Mouse (Mus musculus): ENCODE measurements at regions not wholly inside any gene's neighbourhood (a gene's known extent, or its start where the extent isn't known, plus 50 kb on each side); places are given as distances from the start of the nearest gene placed in this dataset.

GRCm38 (mm10) chr3:140872511-140872910, 339.6 kb downstream of the Pdha2 start:
- 88% methylated on average over 1 of the region's 1 CpGs for WGBS
- Histone ChIP-seq H3K9me3 (no peaks in the 10 kb centered on the region), H3K36me3 (no peaks in the 10 kb centered on the region), H3K27ac (no peak overlapping the region), H3K4me3 (no peak overlapping the region), H3K4me1 (no peaks in the 10 kb centered on the region), H3K9ac (no peak overlapping the region), H3K27me3 (no peaks in the 10 kb centered on the region), H3K4me2 (replicated peaks) (no peak overlapping the region)
- no peak for ATAC-seq (ENCODE audit: low FRiP score, low read depth)

- H3K9ac ChIP-seq, result no peak overlapping the region
- H3K36me3 ChIP-seq, result no peaks in the 10 kb centered on the region
- no peaks in the 10 kb centered on the region for H3K4me1 ChIP-seq
- WGBS, result 95% methylated on average over 2 of the region's 2 CpGs
- H3K9me3 ChIP-seq, result no peaks in the 10 kb centered on the region
- H3K4me3 ChIP-seq, result no peak overlapping the region
- H3K27ac ChIP-seq, result no peak overlapping the region
- no peak overlapping the region for H3K4me2 ChIP-seq (replicated peaks)
- H3K27me3 ChIP-seq, result no peaks in the 10 kb centered on the region
- no peak for ATAC-seq (ENCODE audit: low FRiP score, low read depth)
Measured at GRCm38 (mm10) chr3:140871261-140871660, 340.9 kb downstream of the Pdha2 start.

- no peak overlapping the region for H3K9ac ChIP-seq
- no peak overlapping the region for H3K4me2 ChIP-seq (replicated peaks)
- H3K4me3 ChIP-seq, result no peak overlapping the region
- no peak for ATAC-seq (ENCODE audit: low FRiP score, low read depth)
- no peaks in the 10 kb centered on the region for H3K27me3 ChIP-seq
- H3K36me3 ChIP-seq, result no peaks in the 10 kb centered on the region
- H3K27ac ChIP-seq, result no peak overlapping the region
- no peaks in the 10 kb centered on the region for H3K9me3 ChIP-seq
- 85% methylated on average over 2 of the region's 2 CpGs for WGBS
- no peaks in the 10 kb centered on the region for H3K4me1 ChIP-seq
Measured at GRCm38 (mm10) chr3:140840197-140840596, 372.0 kb downstream of the Pdha2 start.

- 76% methylated on average over 2 of the region's 2 CpGs for WGBS
- H3K4me2 ChIP-seq (replicated peaks), result no peak overlapping the region
- ATAC-seq (ENCODE audit: low FRiP score, low read depth), result no peak
- no peak overlapping the region for H3K9ac ChIP-seq
- H3K4me3 ChIP-seq, result no peak overlapping the region
- no peaks in the 10 kb centered on the region for H3K36me3 ChIP-seq
- H3K27me3 ChIP-seq, result no peaks in the 10 kb centered on the region
- no peaks in the 10 kb centered on the region for H3K4me1 ChIP-seq
- H3K27ac ChIP-seq, result no peak overlapping the region
- H3K9me3 ChIP-seq, result no peaks in the 10 kb centered on the region
Measured at GRCm38 (mm10) chr3:140837976-140838581, 374.1 kb downstream of the Pdha2 start.

- Histone ChIP-seq H3K27ac (no peak overlapping the region), H3K9ac (no peak overlapping the region), H3K4me1 (no peaks in the 10 kb centered on the region), H3K27me3 (no peaks in the 10 kb centered on the region), H3K9me3 (no peaks in the 10 kb centered on the region), H3K4me2 (replicated peaks) (no peak overlapping the region), H3K4me3 (no peak overlapping the region), H3K36me3 (no peaks in the 10 kb centered on the region)
- ATAC-seq (ENCODE audit: low FRiP score, low read depth), result no peak
Measured at GRCm38 (mm10) chr3:140821266-140821665, 390.9 kb downstream of the Pdha2 start.

GRCm38 (mm10) chr3:140805586-140805985, 406.6 kb downstream of the Pdha2 start:
- Histone ChIP-seq H3K36me3 (no peaks in the 10 kb centered on the region), H3K9ac (no peak overlapping the region), H3K4me2 (replicated peaks) (no peak overlapping the region), H3K27me3 (no peaks in the 10 kb centered on the region), H3K4me3 (no peak overlapping the region), H3K9me3 (no peaks in the 10 kb centered on the region), H3K27ac (no peak overlapping the region), H3K4me1 (no peaks in the 10 kb centered on the region)
- no peak for ATAC-seq (ENCODE audit: low FRiP score, low read depth)
- WGBS, result 90% methylated on average over 2 of the region's 2 CpGs

- Histone ChIP-seq H3K36me3 (no peaks in the 10 kb centered on the region), H3K9me3 (no peaks in the 10 kb centered on the region), H3K9ac (no peak overlapping the region), H3K4me3 (no peak overlapping the region), H3K27me3 (no peaks in the 10 kb centered on the region), H3K27ac (no peak overlapping the region), H3K4me1 (no peaks in the 10 kb centered on the region), H3K4me2 (replicated peaks) (no peak overlapping the region)
- WGBS, result 92% methylated on average over 2 of the region's 2 CpGs
- ATAC-seq (ENCODE audit: low FRiP score, low read depth), result no peak
Measured at GRCm38 (mm10) chr3:140792943-140793342, 419.2 kb downstream of the Pdha2 start.

GRCm38 (mm10) chr3:140785700-140786099, 426.5 kb downstream of the Pdha2 start:
- no peaks in the 10 kb centered on the region for H3K27me3 ChIP-seq
- H3K27ac ChIP-seq, result no peak overlapping the region
- no peaks in the 10 kb centered on the region for H3K36me3 ChIP-seq
- WGBS, result 67% methylated on average over 3 of the region's 3 CpGs
- H3K4me3 ChIP-seq, result no peak overlapping the region
- H3K4me2 ChIP-seq (replicated peaks), result no peak overlapping the region
- ATAC-seq (ENCODE audit: low FRiP score, low read depth), result no peak
- H3K4me1 ChIP-seq, result no peaks in the 10 kb centered on the region
- no peaks in the 10 kb centered on the region for H3K9me3 ChIP-seq
- no peak overlapping the region for H3K9ac ChIP-seq

GRCm38 (mm10) chr3:140760051-140760450, 452.1 kb downstream of the Pdha2 start:
- Histone ChIP-seq H3K9me3 (no peaks in the 10 kb centered on the region), H3K4me3 (no peak overlapping the region), H3K9ac (no peak overlapping the region), H3K27ac (no peak overlapping the region), H3K4me2 (replicated peaks) (no peak overlapping the region), H3K27me3 (no peaks in the 10 kb centered on the region), H3K4me1 (no peaks in the 10 kb centered on the region), H3K36me3 (no peaks in the 10 kb centered on the region)
- ATAC-seq (ENCODE audit: low FRiP score, low read depth), result no peak
- 84% methylated on average over 4 of the region's 4 CpGs for WGBS

- H3K27ac ChIP-seq, result no peak overlapping the region
- no peaks in the 10 kb centered on the region for H3K9me3 ChIP-seq
- no peak overlapping the region for H3K9ac ChIP-seq
- WGBS, result 63% methylated on average over 2 of the region's 2 CpGs
- no peak for ATAC-seq (ENCODE audit: low FRiP score, low read depth)
- H3K4me2 ChIP-seq (replicated peaks), result no peak overlapping the region
- H3K4me3 ChIP-seq, result no peak overlapping the region
- no peaks in the 10 kb centered on the region for H3K4me1 ChIP-seq
- no peaks in the 10 kb centered on the region for H3K27me3 ChIP-seq
- no peaks in the 10 kb centered on the region for H3K36me3 ChIP-seq
Measured at GRCm38 (mm10) chr3:140744501-140744900, 467.7 kb downstream of the Pdha2 start.

- Histone ChIP-seq H3K36me3 (no peaks in the 10 kb centered on the region), H3K4me2 (replicated peaks) (no peak overlapping the region), H3K27ac (no peak overlapping the region), H3K4me1 (no peaks in the 10 kb centered on the region), H3K27me3 (no peaks in the 10 kb centered on the region), H3K9me3 (no peaks in the 10 kb centered on the region), H3K4me3 (no peak overlapping the region), H3K9ac (no peak overlapping the region)
- no peak for ATAC-seq (ENCODE audit: low FRiP score, low read depth)
- WGBS, result 80% methylated on average over 1 of the region's 1 CpGs
Measured at GRCm38 (mm10) chr3:140740430-140740829, 471.7 kb downstream of the Pdha2 start.

- WGBS, result 65% methylated on average over 8 of the region's 8 CpGs
- no peak overlapping the region for H3K9ac ChIP-seq
- no peak overlapping the region for H3K4me3 ChIP-seq
- no peak overlapping the region for H3K4me2 ChIP-seq (replicated peaks)
- no peaks in the 10 kb centered on the region for H3K4me1 ChIP-seq
- H3K27ac ChIP-seq, result no peak overlapping the region
- H3K9me3 ChIP-seq, result no peaks in the 10 kb centered on the region
- ATAC-seq (ENCODE audit: low FRiP score, low read depth), result no peak
- H3K27me3 ChIP-seq, result no peaks in the 10 kb centered on the region
- H3K36me3 ChIP-seq, result no peaks in the 10 kb centered on the region
Measured at GRCm38 (mm10) chr3:140738654-140739369, 473.3 kb downstream of the Pdha2 start.

GRCm38 (mm10) chr3:140716896-140717295, 495.3 kb downstream of the Pdha2 start:
- no peaks in the 10 kb centered on the region for H3K27me3 ChIP-seq
- no peak overlapping the region for H3K27ac ChIP-seq
- H3K9ac ChIP-seq, result no peak overlapping the region
- no peaks in the 10 kb centered on the region for H3K36me3 ChIP-seq
- ATAC-seq (ENCODE audit: low FRiP score, low read depth), result no peak
- no peaks in the 10 kb centered on the region for H3K4me1 ChIP-seq
- no peak overlapping the region for H3K4me3 ChIP-seq
- H3K9me3 ChIP-seq, result no peaks in the 10 kb centered on the region
- no peak overlapping the region for H3K4me2 ChIP-seq (replicated peaks)

All from limb, embryonic 13.5 days (tissue).